Mouse (Mus musculus) urinary bladder, adult 18-20 months (tissue): ENCODE data around the gene Nudt4.
A peak's percentile ranks its signal among the peaks of the same experiment; 100 is the strongest.

Experiments
- DNase-seq, 2 experiments: peaks; one replicate each; pipeline ENCODE4 v3.0.0; 2022; ENCODE audit warnings: low spot score in 2 of 2, mixed read lengths in 2 of 2

Gene Nudt4

DNA sequence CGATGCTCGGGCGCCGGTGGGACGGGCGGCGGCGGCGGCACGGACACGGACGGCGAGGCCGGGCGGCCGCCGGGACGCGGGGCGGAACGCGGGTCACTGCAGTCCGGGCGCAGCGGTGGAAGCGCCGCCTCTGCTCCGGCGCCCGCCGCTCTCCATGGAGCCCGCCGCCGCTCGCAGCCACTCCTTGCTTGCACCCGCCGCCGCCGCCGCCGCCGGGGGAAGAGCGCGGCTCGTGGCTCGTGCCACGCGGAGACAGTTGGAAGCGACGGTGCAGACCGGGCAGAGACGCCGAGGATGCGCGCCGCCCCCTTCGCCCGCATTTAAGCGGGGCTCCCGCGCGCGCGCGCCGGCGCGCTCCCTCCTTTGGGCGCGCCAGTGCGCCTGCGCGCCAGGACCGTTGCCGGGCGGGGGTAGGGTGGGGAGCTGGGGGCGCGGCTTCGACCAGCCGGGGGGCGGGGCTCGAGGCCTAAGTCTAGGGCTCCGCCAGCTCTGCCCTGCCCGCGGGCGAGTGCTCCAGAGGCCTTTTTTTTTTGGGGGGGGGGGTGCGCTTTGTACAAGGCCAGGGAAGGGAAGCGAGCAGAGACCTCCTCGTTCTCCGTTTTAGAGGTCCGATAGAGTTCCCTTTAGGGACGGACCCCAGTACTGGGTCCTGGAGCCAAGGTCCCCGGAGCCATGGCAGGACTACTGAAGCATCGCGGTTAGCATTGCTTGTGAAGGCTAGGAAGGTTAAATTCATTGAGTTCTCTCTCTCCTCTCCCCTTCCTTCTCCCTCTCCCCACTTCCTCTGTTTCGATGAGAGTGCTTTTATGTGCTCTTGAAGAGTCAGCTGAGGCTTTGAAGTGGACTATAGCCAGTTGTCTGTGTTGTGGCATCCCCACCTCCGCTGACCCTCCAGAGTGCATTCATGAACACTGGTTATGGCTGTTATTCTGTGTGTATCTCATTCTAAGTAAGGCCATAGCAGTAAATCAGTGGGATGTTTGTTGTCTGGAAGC, at the start of gene Nudt4:
Gene Nudt4 (minus strand): TSS at position 296 of the 995 bp plus-strand sequence.
- DNase-seq: peak; percentile 67 to 74

DNA sequence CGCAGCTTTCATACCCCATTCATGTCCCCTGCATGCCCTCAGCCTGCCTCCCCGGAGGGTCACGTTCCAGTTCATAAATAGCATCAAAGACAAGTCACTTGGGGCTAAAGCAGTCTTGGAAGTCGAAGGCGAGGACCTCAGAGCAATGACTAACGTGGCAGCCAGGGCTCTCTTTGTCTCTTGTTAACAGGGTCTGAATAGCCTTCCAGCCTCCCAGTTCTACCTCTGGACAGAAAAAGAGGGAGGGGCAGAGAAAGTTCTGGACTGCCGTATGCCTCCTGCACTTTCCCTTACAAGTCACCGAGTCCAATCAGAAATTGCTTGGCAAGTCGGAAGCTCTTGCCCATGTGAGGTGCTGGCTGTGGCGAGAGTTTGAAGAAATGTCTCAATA, 47.4 kb upstream of the Nudt4 start:
- no peak for DNase-seq

DNA sequence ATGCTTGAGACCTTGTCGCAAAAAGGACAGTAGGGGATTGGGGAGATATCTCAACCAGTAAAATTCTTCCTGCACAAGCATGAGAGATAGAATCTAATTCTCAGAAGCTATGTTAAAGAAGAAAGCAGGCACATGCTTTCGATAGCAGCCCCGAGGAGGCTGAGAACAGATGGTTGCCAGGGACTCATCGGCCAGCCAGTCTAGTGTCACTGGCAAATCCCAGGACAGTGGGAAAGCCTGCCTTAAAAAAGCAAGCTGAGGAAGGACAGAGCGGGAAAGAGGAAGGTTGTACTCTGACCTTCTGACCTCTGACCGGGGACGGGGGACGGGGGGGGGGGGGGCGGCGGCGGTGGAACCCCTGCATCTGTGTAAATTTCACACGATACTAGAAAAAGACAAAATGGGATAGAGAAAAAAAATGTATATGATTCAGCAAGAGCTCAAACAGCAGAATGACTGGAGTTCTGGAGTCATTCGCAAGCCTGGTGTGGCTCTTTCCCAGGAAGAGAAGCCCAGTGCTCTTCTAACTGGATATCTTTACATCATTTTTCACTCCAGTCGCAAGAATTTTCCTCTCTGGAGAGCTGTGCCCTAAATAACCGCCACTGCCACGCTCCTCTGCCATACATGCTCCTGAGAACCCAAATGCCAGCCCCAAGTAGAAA, 46.9 kb upstream of the Nudt4 start:
- DNase-seq: no peak

DNA sequence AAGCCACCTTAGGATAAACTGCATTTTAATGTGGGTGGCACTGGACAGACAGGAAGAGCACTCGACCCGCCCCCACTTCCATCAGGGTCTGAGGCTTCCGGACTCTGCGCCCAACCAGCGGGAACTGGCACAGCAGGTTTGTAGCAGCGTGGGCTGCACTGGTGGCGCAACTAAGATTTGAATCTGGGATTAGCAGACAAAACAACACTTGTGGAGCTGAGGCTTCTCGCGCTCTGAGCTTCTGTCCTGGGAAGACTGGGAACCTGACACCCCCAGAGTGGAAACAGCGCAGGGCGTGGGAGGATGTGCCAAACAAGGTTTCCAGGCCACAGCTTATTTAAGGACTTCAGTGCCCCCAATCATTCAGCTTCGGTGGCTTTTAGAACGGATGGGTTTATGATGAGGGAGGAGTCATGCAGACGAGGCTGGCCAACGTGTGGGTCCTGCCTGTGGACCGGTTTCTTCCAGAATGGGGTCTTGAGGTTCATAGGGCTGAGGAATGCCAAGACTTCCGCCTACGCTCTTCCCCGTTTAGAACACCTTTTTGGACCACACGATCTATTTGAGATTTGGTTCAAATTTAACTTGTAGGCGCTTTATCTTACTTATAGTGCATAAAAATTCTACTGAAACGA, 41.1 kb upstream of the Nudt4 start:
- DNase-seq: peak in 1 of 2 experiments; percentile 11

DNA sequence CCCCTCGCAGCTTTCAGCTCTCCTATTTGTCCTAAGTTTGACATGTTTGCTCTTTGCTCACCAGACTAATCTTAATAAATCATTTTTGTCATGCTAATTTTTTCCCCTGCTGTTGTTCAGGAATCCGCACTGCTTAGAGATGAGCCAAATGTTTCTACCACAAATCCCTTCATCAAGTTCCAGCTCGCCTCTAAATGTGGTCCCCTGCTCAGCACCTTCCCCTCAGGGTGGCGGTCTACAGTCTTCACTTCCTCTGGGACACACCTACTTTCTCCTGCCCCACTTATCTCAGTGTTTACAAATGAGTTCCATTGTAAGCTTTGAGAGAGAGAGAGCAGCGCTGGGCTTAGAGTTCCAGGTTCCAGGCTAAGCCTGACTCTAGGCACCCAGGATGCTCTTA, 36.6 kb upstream of the Nudt4 start:
- DNase-seq: no peak

DNA sequence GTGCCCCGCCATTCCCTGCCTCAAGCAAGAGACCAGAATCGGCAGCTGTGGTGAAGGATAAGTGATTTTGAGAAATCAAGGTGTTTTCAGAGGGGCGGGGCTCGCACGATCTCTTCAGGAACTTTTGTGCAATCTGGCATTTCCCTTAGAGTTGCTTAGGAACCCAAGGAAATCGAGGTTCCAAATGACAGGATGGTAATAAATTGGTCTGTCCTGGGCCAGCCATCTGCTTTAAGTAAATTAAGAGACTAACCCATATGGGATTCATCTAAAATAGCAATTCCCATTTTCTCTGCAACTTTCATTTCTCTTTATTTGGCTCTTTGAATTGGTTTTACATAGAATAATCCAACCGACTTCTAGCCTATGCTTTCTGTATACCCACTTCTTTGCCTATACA, 35.8 kb upstream of the Nudt4 start:
- no peak for DNase-seq

DNA sequence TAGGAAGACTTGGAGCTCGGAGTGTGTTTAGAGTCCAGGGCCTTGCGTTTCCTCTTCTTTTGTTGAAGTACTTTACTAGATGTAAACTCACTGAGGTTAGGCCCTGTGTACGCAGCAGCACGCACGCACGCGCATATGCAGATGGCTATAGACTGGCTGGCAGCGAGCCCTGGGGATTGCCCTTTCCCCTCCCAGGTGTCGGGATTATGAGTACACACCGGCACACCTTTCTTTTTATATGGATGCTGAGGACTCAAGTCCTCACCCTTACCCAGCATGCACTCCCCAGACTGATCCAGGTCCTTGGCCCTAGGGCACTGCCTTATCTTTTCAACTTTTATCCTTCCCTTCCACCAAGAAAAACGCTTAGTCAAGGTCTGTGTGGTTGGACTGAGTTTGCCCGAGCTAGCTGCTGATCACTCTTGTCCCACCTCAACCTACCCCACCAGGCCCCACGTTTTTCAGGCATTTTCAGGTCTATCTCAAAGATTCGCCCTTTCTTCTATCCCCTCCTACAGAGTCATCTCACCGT, 34.2 kb upstream of the Nudt4 start:
- DNase-seq: no peak

DNA sequence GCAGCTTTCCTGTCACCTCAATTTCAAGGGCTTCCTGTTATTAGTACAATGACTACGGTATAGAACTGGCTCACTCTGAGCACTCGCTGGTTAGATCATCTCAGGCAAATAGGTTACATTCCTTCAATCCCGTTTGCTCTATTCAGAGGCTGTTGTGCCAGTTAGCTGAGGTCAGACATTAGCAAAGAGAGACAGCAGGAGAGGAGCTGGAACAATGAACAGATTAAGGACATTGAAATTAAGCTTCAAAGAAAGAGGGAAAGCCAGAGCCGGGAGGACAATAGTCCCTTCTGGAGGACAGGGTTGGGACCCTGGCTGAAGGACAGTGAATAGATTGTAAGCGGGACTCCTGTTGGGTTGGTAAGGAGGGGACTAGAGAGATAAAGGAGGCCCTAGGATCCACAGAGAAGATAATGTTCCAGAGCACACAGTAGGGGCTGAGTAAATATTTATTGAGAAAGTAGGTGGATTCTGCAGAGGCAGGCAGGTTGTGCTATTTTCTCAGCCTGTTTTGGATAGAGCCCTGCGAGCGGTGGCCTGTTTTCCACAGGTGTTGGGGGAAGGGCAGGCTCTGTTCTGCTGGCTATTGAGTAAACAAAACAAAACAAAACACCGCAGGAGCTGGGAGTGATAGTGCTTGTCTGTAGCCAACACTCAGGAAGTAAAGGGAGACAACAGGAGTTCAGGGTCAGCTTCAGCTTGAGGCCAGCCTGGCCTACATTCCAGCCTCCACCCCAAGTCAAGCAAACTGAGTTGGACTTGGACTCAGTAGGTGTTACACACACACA, 32.1 kb upstream of the Nudt4 start:
- DNase-seq: no peak

DNA sequence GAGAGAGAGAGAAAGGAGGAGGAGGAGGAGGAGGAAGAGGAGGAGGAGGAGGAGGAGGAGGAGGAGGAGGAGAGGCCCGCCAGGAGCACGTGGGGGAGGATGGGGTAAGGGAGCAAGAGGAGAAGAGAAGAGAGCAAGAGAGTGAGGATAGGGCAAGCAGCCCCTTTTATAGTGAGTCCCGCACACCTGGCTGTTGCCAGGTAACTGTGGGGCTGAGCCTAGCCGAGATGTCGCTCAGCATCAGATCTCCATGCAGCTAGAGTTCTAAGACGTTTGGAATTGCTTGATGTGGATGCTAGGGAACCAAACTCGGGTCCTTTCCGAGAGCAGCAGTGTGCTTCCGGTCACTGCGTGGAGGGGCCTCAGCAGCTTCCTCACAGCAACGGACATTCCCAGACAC, 30.5 kb upstream of the Nudt4 start:
- DNase-seq: no peak

DNA sequence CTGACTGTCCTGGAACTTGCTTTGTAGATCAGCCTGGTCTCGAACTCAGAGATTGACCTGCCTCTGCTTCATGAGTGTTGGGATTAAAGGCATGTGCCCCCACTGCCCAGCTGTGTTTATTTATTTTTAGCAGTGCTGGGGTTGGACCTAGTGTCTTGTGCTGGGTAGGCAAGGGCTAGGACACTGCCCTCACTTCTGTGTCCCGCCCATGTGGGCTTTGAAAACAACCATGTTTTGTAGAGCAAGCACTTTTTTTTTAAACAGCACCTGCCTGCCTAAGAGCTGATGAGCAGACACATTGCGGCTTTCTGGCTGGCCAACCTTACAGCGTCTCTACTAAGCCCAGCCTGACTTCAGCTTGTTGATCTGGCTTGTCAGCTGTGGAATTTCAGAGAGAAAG, 27.3 kb upstream of the Nudt4 start:
- DNase-seq: no peak

DNA sequence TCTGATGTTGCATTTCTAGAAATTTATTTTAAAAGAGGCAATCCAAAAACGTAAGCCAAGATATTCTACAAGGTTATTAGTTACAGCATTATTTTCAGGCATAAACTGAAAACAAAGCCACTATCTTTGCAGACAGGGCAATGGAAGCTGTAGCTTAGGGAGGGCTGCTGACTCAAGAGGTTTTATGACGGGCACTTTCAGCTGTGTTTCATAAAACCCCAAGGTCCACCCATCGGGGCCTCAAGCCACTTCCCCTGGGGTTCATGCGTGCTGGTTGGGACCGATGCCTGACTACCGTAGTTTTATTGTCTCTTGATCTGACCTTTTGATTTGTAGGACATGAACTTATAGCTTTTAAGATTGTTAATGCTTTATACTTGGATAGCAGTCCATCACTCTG, 26.2 kb upstream of the Nudt4 start:
- no peak for DNase-seq

DNA sequence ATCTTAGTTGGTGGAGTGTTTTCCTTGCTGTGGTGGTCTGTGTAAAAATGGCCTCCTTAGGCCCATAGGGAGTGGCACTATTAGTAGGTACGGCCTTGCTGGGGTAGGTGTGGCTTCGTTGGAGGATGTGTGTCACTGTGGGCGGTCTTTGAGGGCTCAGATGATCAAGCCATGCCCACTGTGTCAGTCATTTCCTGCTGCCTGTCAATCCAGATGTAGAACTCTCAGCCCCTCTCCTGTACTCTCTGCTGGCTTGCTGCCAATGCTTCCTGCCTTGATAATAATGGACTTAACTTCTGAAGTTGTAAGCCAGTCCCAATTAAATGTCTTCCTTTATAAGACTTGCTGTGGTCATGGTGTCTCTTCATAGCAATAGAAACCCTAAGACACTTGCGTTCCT, 25.2 kb upstream of the Nudt4 start:
- no peak for DNase-seq

DNA sequence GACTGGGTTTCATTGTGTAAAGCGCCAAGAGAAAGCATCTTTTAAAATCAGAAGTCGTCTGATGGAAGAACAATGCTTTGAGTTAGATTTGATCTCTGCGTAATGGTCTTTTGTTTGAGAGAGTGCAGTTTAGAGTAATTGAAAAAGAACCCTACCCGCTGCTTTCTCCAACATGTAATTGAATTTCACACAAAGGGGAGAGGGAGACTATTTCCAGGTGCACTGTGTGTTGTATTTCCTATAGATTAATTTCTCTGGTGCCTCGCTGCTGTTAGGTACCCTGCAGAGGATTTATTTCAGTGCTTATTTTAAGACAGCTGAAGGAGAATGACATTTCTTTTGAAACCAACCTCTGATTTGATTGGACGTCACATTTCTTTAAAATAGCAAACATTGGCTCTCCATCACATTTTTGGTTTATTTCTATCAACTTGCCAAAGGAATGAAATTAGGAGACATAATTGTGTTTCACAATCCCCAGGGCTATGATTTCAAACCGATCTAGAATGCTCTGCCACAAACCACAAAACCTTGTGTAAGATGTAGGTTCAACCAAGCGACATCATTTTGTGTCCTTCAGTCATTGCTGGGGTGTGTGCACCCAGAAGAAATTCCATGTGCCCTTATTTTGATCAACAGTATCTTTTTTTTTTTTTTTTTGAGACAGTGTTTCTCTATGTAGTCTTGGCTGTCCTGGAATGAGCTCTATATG, 23.7 kb upstream of the Nudt4 start:
- DNase-seq: no peak

DNA sequence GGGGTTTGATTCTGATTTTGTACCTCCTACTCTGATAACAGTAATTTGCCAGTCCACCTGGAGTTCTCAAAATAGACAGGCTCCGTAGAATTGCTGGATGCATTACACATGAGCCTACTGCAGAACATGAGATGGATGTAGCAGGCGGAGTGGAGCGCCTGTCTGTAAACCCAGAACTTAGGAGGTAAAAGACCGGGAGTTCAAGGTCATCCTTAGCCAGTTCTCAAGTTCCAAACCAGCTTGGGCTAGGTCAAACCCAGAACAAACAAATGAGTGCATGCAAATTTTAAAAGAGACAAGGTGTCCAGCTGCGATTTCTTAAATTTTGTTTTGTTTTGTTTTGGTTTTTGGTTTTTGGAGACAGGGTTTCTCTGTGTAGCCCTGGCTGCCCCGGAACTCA, 21.6 kb upstream of the Nudt4 start:
- no peak for DNase-seq

DNA sequence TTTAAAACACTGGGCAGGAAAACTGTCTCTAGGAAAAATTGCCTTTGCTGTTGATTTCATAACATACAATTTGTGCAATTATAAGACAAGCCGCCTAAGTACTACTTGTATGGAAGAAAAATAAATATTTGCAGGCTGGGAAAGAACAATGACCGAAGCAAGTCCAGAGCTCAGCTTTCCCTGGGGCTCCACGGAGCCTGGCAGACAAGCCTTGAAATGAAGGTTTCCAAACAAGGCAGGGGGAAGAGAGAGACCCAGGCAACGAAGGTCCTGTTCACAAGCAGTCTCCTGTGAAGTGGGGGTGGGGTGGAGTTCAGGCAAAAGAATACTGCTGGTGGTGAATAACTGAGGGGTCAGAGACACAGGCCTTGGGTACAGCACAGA, 13.6 kb upstream of the Nudt4 start:
- DNase-seq: no peak

DNA sequence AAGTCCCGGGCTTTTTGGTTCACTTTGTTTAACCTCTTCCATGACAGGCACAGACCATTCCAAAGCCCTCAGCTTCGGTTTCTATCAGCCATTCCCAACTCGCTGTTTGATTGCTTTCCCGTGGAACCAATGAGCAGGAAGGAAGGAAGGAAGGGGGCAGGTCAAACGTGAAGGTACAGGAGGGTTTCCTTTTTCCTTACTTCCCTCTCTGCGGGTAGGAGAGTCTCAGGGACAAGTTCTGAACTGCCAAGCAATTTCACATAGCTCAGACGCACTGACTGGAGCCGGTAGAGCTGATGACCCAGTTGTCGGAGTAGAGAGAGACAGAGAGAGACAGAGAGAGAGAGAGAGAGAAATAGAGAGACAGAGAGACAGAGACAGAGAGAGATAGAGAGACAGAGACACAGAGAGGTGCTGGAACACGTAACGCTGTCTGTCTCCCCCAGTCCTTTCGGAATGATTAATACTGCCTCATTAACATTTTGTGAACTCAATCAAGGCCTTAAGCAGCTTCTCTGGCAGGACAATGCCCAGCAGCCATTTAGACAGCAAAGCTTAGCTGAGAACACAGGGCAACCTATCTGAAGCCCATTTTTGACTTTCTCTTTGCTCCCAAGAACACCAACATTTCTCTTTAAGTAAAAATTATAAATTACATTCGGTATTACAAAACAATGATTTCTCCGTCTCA, 13.1 kb upstream of the Nudt4 start:
- no peak for DNase-seq

DNA sequence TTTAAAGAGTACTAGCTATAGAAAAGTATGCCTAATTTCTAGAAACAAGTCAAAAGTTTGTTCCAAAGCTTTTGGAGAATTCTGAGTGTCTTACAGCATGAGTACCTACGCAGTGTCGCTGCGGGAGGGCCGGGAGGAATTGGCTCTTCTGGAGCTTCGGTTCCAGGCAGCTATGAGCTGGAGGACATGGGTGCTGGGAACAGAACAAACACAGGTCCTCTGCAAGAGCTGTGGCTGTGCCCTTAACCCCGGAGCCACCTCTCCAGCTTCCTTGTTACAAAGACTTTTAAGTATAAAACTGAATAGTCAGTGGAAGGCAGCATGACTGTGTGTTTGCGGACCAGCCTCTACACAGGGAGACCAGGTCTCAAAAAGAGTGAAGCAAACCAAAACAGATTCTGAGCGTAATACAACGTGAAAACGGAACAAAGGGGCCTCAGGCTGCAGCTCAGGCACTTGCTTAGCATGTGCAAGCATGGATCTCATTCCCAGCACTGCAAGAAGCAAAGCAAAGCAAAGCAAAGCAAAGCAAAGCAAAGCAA, 12.0 kb upstream of the Nudt4 start:
- DNase-seq: no peak

DNA sequence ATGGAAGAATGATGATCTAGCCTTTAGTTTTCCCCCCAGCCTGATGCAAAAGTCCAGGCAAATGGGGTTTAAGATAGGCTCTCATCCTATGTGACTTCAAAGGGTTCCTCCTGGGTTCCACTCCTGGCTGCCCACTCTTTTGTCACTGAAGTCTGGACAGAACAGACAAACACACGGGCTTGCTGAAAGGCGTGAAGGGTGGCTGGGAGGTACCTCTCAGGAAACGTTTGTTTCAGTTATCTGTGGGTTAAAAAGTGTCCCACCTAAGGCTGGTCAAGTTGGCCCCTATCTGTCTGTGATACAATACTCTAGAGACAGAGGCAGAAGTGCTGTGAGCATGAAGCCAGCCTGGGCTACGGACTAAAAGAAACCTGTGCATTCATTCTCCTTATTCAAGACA, 11.0 kb upstream of the Nudt4 start:
- DNase-seq: no peak

DNA sequence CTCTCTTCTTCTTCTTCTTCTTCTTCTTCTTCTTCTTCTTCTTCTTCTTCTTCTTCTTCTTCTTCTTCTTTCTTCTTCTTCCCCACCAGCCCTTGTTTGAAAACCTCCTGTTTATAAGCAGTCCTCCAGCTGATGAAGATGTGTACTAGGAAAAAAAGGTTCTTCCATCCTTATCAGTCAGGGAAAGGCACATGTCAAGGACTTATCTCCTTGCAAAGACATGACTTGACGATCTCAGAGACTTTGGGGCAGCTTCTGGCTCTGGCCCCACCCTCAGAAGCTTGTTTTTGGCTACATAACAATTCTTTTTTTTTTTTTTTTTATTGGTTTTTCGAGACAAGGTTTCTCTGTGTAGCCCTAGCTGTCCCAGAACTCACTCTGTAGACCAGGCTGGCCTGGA, 5.5 kb upstream of the Nudt4 start:
- no peak for DNase-seq

DNA sequence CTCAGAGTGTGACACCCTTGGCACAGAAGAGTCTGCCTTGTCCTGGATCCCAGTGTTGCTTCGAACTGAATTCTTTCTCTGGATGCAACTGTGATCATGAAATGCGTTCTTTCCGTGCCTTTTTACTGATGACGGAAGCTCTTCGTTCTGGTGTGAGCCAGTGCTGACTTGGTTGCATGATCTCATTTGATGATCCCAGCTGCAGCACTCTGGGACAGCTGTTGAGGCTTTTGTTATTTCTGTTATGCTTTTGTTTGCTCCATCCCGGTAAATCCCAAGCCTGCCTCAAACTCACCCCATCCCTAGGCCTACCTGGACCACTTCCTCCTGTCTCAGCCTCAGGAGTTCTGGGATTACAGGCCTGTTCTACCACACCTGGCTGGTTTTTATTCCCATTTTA, 4.1 kb upstream of the Nudt4 start:
- no peak for DNase-seq
